Comparison of ENCODE assay signal across 9 mouse cellular contexts in the genomic region with DNA sequence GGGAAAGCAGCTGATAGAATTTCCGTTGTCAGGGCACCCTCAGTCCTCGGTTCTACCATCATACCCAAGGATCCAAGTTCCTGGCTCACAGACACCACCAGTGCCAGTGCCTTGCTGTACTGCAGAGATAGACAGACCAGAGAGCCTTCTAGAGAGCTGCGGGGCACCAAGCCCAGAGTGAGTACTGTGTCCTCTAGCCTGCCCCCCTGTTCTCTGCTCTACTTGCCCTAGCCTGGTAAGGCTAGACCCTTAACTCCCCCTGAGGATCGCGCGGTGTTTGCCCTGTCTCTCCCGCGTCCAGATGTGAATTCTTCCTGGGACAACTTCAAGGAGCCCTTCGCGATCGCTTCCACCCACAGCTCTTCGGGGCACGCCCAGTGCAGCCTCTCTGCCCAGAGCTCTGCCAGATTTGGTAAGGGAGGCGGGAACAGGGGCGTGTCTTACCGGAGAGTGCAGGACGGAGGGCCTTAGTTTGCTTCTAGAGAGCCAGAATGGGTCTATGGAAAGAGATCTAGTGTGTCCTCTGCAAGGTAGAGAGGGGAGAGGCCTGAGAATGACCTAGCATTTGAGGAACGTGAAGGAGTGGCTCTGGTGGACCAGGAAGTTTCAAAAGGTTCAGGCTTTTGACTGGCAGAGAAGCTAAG. TPM values are rescaled to one million over a fixed set of nuclear protein-coding genes. Genes with fewer than 3 reads are reported as not detected.
DNase-seq lines count a peak whose midpoint lies in the region; ATAC-seq lines count a peak whose summit lies in the region.
"Had no signal": no experiment of that assay in that cellular context is flagged by ENCODE, and none has a peak within 500 bp of the region (broad histone marks: within the 10 kb centered on the region; RNA-seq: fewer than 3 reads in every experiment).

No protein-coding gene starts in this region.

- H3K4me3 ChIP-seq in lung, embryonic 15.5 days: no peak overlapping the region
- H3K4me3 ChIP-seq in forebrain, embryonic 11.5 days (ENCODE audit: low read depth, low read length): no peak overlapping the region

- ATAC-seq in common myeloid progenitor, adult 5-6 weeks (replicated peaks; ENCODE audit: low read depth, poor library complexity, severe bottlenecking): peak; percentile 73
- ATAC-seq in lung, embryonic 15.5 days (ENCODE audit: borderline replicate concordance, extremely low read depth, low FRiP score, low TSS enrichment): peak; percentile 13; the same call in 1 of the 2 replicates
- no peak for ATAC-seq in forebrain, embryonic 11.5 days (replicated peaks; ENCODE audit: low FRiP score)

- H3K9ac ChIP-seq in lung, embryonic 15.5 days: no peak overlapping the region
- no peak overlapping the region for H3K9ac ChIP-seq in forebrain, embryonic 11.5 days (ENCODE audit: low read length)

- WGBS in lung, embryonic 15.5 days: 7% methylated on average over 18 of the region's 18 CpGs
- WGBS in forebrain, embryonic 11.5 days: 9% methylated on average over 18 of the region's 18 CpGs

- H3K27ac ChIP-seq in lung, embryonic 15.5 days: no peak overlapping the region
- no peak overlapping the region for H3K27ac ChIP-seq in forebrain, embryonic 11.5 days (ENCODE audit: low read depth, low read length)

- H3K4me2 ChIP-seq in lung, embryonic 15.5 days: no peak overlapping the region
- no peak overlapping the region for H3K4me2 ChIP-seq in forebrain, embryonic 11.5 days (ENCODE audit: low read depth, low read length, severe bottlenecking)

- H3K36me3 ChIP-seq in lung, embryonic 15.5 days: peaks cover 7% of the 10 kb centered on the region; the same call in 1 of the 2 replicates
- H3K36me3 ChIP-seq in forebrain, embryonic 11.5 days (ENCODE audit: control insufficient read depth, insufficient read depth, low read length): no peaks in the 10 kb centered on the region

- H3K9me3 ChIP-seq in lung, embryonic 15.5 days: no peaks in the 10 kb centered on the region
- no peaks in the 10 kb centered on the region for H3K9me3 ChIP-seq in forebrain, embryonic 11.5 days (ENCODE audit: control insufficient read depth, low read length)

- H3K4me1 ChIP-seq in lung, embryonic 15.5 days: peaks cover 6% of the 10 kb centered on the region; the same call in 1 of the 2 replicates
- H3K4me1 ChIP-seq in forebrain, embryonic 11.5 days (replicated peaks; ENCODE audit: control insufficient read depth, insufficient read depth, low read length): no peaks in the 10 kb centered on the region

- H3K27me3 ChIP-seq in lung, embryonic 15.5 days: peaks cover 48% of the 10 kb centered on the region
- peaks cover 12% of the 10 kb centered on the region; the same call in 1 of the 2 replicates for H3K27me3 ChIP-seq in forebrain, embryonic 11.5 days (ENCODE audit: control insufficient read depth, insufficient read depth, low read length)

- peak; percentile 26 for DNase-seq in layer of hippocampus, adult 11-12 months (ENCODE audit: low spot score)
- DNase-seq in layer of hippocampus, postnatal 36 days: no peak
- peak; percentile 64 for DNase-seq in induced T-regulatory cell, adult 2 months (ENCODE audit: low read depth)
- DNase-seq in cerebellum, postnatal 4 days (ENCODE audit: low spot score in 2 of 2): no peak
- DNase-seq in forebrain, embryonic 11.5 days (ENCODE audit: low spot score): no peak
- no peak for DNase-seq in layer of hippocampus, adult 9-10 months (ENCODE audit: low spot score)

RNA-seq across cellular contexts. Expression of gene Rtbdn, which starts 5.9 kb away (rescaled TPM):
- total RNA-seq in layer of hippocampus, postnatal 36 days (2021): 1 to 10 TPM in 1 of 2 experiments, under 1 TPM in 1; 0.77 to 1.0 TPM
- not detected in 2 replicates for total RNA-seq in common myeloid progenitor, adult 5-6 weeks (2017)
- polyA plus RNA-seq in lung, embryonic 15.5 days (2015; fragmentation: Nextera tagmentation; extraction: Ambion mirVana): 0.12 and 0.13 TPM in 2 replicates
- 0.19 and 0.36 TPM in 2 replicates for polyA plus RNA-seq in forebrain, embryonic 11.5 days (2014; fragmentation: Nextera tagmentation; extraction: Ambion mirVana)
- polyA plus RNA-seq: large intestine, adult 2 months had no signal

RNA-seq across cellular contexts. Expression of gene Mast1, which starts 15.6 kb away (rescaled TPM):
- 10 to 100 TPM; 79.5 TPM for total RNA-seq in layer of hippocampus, postnatal 36 days (2021)
- not detected in 2 replicates for total RNA-seq in common myeloid progenitor, adult 5-6 weeks (2017)
- 0.49 TPM in 2 replicates for polyA plus RNA-seq in lung, embryonic 15.5 days (2015; fragmentation: Nextera tagmentation; extraction: Ambion mirVana)
- 14.2 and 15.9 TPM in 2 replicates for polyA plus RNA-seq in forebrain, embryonic 11.5 days (2014; fragmentation: Nextera tagmentation; extraction: Ambion mirVana)

RNA-seq across cellular contexts. Expression of gene Gm49661, which starts 16.5 kb away (rescaled TPM):
- total RNA-seq in layer of hippocampus, postnatal 36 days (2021): not detected
- total RNA-seq in common myeloid progenitor, adult 5-6 weeks (2017): not detected in 2 replicates
- polyA plus RNA-seq in lung, embryonic 15.5 days (2015; fragmentation: Nextera tagmentation; extraction: Ambion mirVana): not detected in 2 replicates
- not detected in 2 replicates for polyA plus RNA-seq in forebrain, embryonic 11.5 days (2014; fragmentation: Nextera tagmentation; extraction: Ambion mirVana)

RNA-seq across cellular contexts. Expression of gene Prdx2, which starts 16.7 kb away (rescaled TPM):
- 100 to 1,000 TPM; 338 to 356 TPM for total RNA-seq in layer of hippocampus, postnatal 36 days (2021)
- total RNA-seq in common myeloid progenitor, adult 5-6 weeks (2017): 631 and 634 TPM in 2 replicates
- 727 and 733 TPM in 2 replicates for polyA plus RNA-seq in lung, embryonic 15.5 days (2015; fragmentation: Nextera tagmentation; extraction: Ambion mirVana)
- 1,226 and 1,312 TPM in 2 replicates for polyA plus RNA-seq in forebrain, embryonic 11.5 days (2014; fragmentation: Nextera tagmentation; extraction: Ambion mirVana)

RNA-seq across cellular contexts. Expression of gene Rnaseh2a, which starts 16.8 kb away (rescaled TPM):
- 10 to 100 TPM; 35.3 to 36.8 TPM for total RNA-seq in layer of hippocampus, postnatal 36 days (2021)
- 95.8 and 148 TPM in 2 replicates for total RNA-seq in common myeloid progenitor, adult 5-6 weeks (2017)
- polyA plus RNA-seq in lung, embryonic 15.5 days (2015; fragmentation: Nextera tagmentation; extraction: Ambion mirVana): 114 and 120 TPM in 2 replicates
- polyA plus RNA-seq in forebrain, embryonic 11.5 days (2014; fragmentation: Nextera tagmentation; extraction: Ambion mirVana): 128 and 147 TPM in 2 replicates

Comparison
In these comparisons a context has a peak if more than half of its experiments do, and no peak if none do; other contexts are left out.
1. DNase-seq: peak in layer of hippocampus, adult 11-12 months (single experiment) and induced T-regulatory cell, adult 2 months (single experiment); none in layer of hippocampus, postnatal 36 days (0 of 2), cerebellum, postnatal 4 days (0 of 2), forebrain, embryonic 11.5 days (single experiment) and layer of hippocampus, adult 9-10 months (single experiment).
2. RNA of gene Mast1, which starts 15.6 kb away (total RNA-seq): 79.5 TPM in layer of hippocampus, postnatal 36 days; not detected in common myeloid progenitor, adult 5-6 weeks; every median in the first group is over 10 times any median in the second.